ENCODE assay signal across 8 mouse cellular contexts in the genomic region with DNA sequence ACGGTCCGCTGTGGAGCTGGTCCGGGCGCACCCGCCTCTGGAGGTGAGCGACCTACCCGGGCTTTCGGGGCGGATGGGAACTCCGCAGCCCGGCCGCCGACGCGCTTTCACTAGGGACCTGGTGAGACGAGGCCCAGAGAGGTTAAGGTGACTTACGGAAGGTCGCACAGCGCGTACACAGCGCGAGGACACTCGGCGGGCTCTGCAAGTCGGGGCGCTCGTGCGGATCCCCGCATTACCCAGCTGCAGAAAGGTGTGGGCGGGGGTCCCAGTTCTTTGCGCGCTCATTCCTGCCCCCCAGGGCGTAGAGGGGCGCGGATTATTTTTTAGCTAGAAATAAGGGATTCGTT. TPM values are rescaled to one million over a fixed set of nuclear protein-coding genes. Genes with fewer than 3 reads are reported as not detected.
DNase-seq lines count a peak whose midpoint lies in the region; ATAC-seq and TF ChIP-seq lines count a peak whose summit lies in the region.

No protein-coding gene starts in this region.

- no peaks in the 10 kb centered on the region for H3K9me3 ChIP-seq in kidney, postnatal 0 days (replicated peaks; ENCODE audit: low read length)
- H3K9me3 ChIP-seq in hindbrain, embryonic 15.5 days: no peaks in the 10 kb centered on the region
- H3K9me3 ChIP-seq in midbrain, embryonic 15.5 days: no peaks in the 10 kb centered on the region

- peaks cover 12% of the 10 kb centered on the region; the same call in 1 of the 2 replicates for H3K36me3 ChIP-seq in kidney, postnatal 0 days (ENCODE audit: insufficient read depth, low read length)
- H3K36me3 ChIP-seq in hindbrain, embryonic 15.5 days: peaks cover 12% of the 10 kb centered on the region
- H3K36me3 ChIP-seq in midbrain, embryonic 15.5 days (replicated peaks): peaks cover 10% of the 10 kb centered on the region

- ATAC-seq in kidney, postnatal 0 days (replicated peaks; ENCODE audit: low FRiP score, low read depth): peak; percentile 62
- ATAC-seq in hindbrain, embryonic 15.5 days (ENCODE audit: low FRiP score, low read depth): peak; percentile 60
- ATAC-seq in midbrain, embryonic 15.5 days (replicated peaks): no peak; the same call in 1 of the 2 replicates

- H3K4me3 ChIP-seq in kidney, postnatal 0 days (replicated peaks; ENCODE audit: low read depth, low read length): peak overlapping the region; percentile 89
- peak overlapping the region; percentile 94 for H3K4me3 ChIP-seq in bone marrow macrophage, adult 2 months (ENCODE audit: insufficient read depth, low read length)
- H3K4me3 ChIP-seq in hindbrain, embryonic 15.5 days: peak overlapping the region; percentile 93
- H3K4me3 ChIP-seq in midbrain, embryonic 15.5 days: peak overlapping the region; percentile 83

- no peak for TF ChIP-seq POLR2A in bone marrow macrophage, adult 2 months (IDR thresholded peaks at IDR 0.05; ENCODE audit: borderline replicate concordance, low read depth, low read length)

- WGBS in kidney, postnatal 0 days: under 1% methylated on average over 36 of the region's 36 CpGs
- WGBS in hindbrain, embryonic 15.5 days: under 1% methylated on average over 36 of the region's 36 CpGs
- under 1% methylated on average over 33 of the region's 36 CpGs for WGBS in midbrain, embryonic 15.5 days

- TF ChIP-seq CTCF in kidney, postnatal 0 days (IDR thresholded peaks at IDR 0.05; ENCODE audit: low read depth): no peak
- no peak for TF ChIP-seq CTCF in bone marrow macrophage, adult 2 months (IDR thresholded peaks at IDR 0.05; ENCODE audit: low read depth, low read length)

- H3K9ac ChIP-seq in kidney, postnatal 0 days (ENCODE audit: low read depth, low read length): peak overlapping the region; percentile 89
- peak overlapping the region; percentile 84 for H3K9ac ChIP-seq in hindbrain, embryonic 15.5 days
- H3K9ac ChIP-seq in midbrain, embryonic 15.5 days: peak overlapping the region; percentile 79

- DNase-seq in kidney, postnatal 0 days (ENCODE audit: low spot score): no peak
- DNase-seq in kidney, adult 9 months: no peak
- DNase-seq in thymus, postnatal 10 days (ENCODE audit: low spot score in 2 of 2): no peak
- DNase-seq in frontal cortex, adult 2 months (ENCODE audit: extremely low spot score in 1 of 2, low spot score in 1 of 2): no peak
- no peak for DNase-seq in urinary bladder, adult 18-20 months (ENCODE audit: low spot score in 2 of 2)

- peak overlapping the region; percentile 95 for H3K27ac ChIP-seq in kidney, postnatal 0 days
- H3K27ac ChIP-seq in bone marrow macrophage, adult 2 months (ENCODE audit: insufficient read depth, low read depth, low read length): peak overlapping the region; percentile 25; the same call in 1 of the 2 replicates
- peak overlapping the region; percentile 96 for H3K27ac ChIP-seq in hindbrain, embryonic 15.5 days (replicated peaks)
- peak overlapping the region; percentile 96 for H3K27ac ChIP-seq in midbrain, embryonic 15.5 days

- no peaks in the 10 kb centered on the region for H3K4me1 ChIP-seq in kidney, postnatal 0 days (replicated peaks; ENCODE audit: insufficient read depth, low read length)
- H3K4me1 ChIP-seq in bone marrow macrophage, adult 2 months (ENCODE audit: control insufficient read depth, insufficient read depth, low read length): peaks cover 19% of the 10 kb centered on the region
- peaks cover 26% of the 10 kb centered on the region for H3K4me1 ChIP-seq in hindbrain, embryonic 15.5 days (replicated peaks)
- peaks cover 21% of the 10 kb centered on the region for H3K4me1 ChIP-seq in midbrain, embryonic 15.5 days

- H3K4me2 ChIP-seq in kidney, postnatal 0 days (ENCODE audit: low read length): peak overlapping the region; percentile 89
- H3K4me2 ChIP-seq in hindbrain, embryonic 15.5 days: peak overlapping the region; percentile 72
- peak overlapping the region; percentile 72 for H3K4me2 ChIP-seq in midbrain, embryonic 15.5 days

- H3K27me3 ChIP-seq in kidney, postnatal 0 days (ENCODE audit: insufficient read depth, low read length): no peaks in the 10 kb centered on the region
- no peaks in the 10 kb centered on the region for H3K27me3 ChIP-seq in hindbrain, embryonic 15.5 days
- no peaks in the 10 kb centered on the region for H3K27me3 ChIP-seq in midbrain, embryonic 15.5 days (replicated peaks)

RNA-seq across cellular contexts. Expression of a gene that starts 0.7 kb away (rescaled TPM):
- polyA plus RNA-seq in kidney, postnatal 0 days (2015; fragmentation: Nextera tagmentation; extraction: Ambion mirVana): 167 and 169 TPM in 2 replicates
- 81.3 and 90.9 TPM in 2 replicates for polyA plus RNA-seq in bone marrow macrophage, adult 2 months (2012; ENCODE audit: insufficient read depth, insufficient read length, missing spikeins)
- 197 and 199 TPM in 2 replicates for polyA plus RNA-seq in hindbrain, embryonic 15.5 days (2015; fragmentation: Nextera tagmentation; extraction: Ambion mirVana)
- 191 and 208 TPM in 2 replicates for polyA plus RNA-seq in midbrain, embryonic 15.5 days (2015; fragmentation: Nextera tagmentation; extraction: Ambion mirVana)
- polyA plus RNA-seq in frontal cortex, adult 2 months (2012; rRNA removed): 97.1 and 115 TPM in 2 replicates

RNA-seq across cellular contexts. Expression of a gene that starts 38.9 kb away (rescaled TPM):
- polyA plus RNA-seq in kidney, postnatal 0 days (2015; fragmentation: Nextera tagmentation; extraction: Ambion mirVana): 47.0 and 51.5 TPM in 2 replicates
- 14.4 and 16.7 TPM in 2 replicates for polyA plus RNA-seq in bone marrow macrophage, adult 2 months (2012; ENCODE audit: insufficient read depth, insufficient read length, missing spikeins)
- 86.7 and 89.4 TPM in 2 replicates for polyA plus RNA-seq in hindbrain, embryonic 15.5 days (2015; fragmentation: Nextera tagmentation; extraction: Ambion mirVana)
- 95.1 and 103 TPM in 2 replicates for polyA plus RNA-seq in midbrain, embryonic 15.5 days (2015; fragmentation: Nextera tagmentation; extraction: Ambion mirVana)
- 31.8 and 33.0 TPM in 2 replicates for polyA plus RNA-seq in frontal cortex, adult 2 months (2012; rRNA removed)

Comparison
In these comparisons a context has a peak if more than half of its experiments do, and no peak if none do; other contexts are left out.
1. H3K27ac ChIP-seq: peak in every context shown above with its lines; median percentile 96 in hindbrain, embryonic 15.5 days; 96 in midbrain, embryonic 15.5 days; 95 in kidney, postnatal 0 days; 25 in bone marrow macrophage, adult 2 months.